Mouse (Mus musculus) ES-E14 (cell line): ENCODE measurements at regions not wholly inside any gene's neighbourhood (a gene's known extent, or its start where the extent isn't known, plus 50 kb on each side); places are given as distances from the start of the nearest gene placed in this dataset.

ENCODE experiments used
- DNase-seq: peaks from one replicate; pipeline ENCODE4 v3.0.0-alpha.2; 2013; ENCODE audit warnings: low read depth, low spot score
- H3K27ac ChIP-seq: 2 replicates; pipeline ENCODE4 v1.5.1; 2012; ENCODE audit warnings: low read depth, mild to moderate bottlenecking, low read length, moderate library complexity, mixed read lengths; ENCODE audit not compliant: poor library complexity, insufficient read depth, severe bottlenecking
- H3K36me3 ChIP-seq: 2 replicates; pipeline ENCODE4 v1.6.1; 2012; ENCODE audit warnings: mild to moderate bottlenecking, low read length, moderate library complexity, mixed read lengths; ENCODE audit not compliant: control insufficient read depth, poor library complexity, insufficient read depth, severe bottlenecking
- H3K4me1 ChIP-seq, 2 experiments: fragments of 150-350 bp in 1 of 2; sonication (generic) in 1 of 2; 2 replicates each; pipeline ENCODE4 v1.6.1; 2012; ENCODE audit warnings: low read length in 2 of 2, mild to moderate bottlenecking in 1 of 2, mixed read lengths in 1 of 2; ENCODE audit not compliant: control insufficient read depth in 2 of 2, insufficient read depth in 2 of 2, poor library complexity in 1 of 2
- H3K4me3 ChIP-seq, 2 experiments: fragments of 150-350 bp in 1 of 2; sonication (generic) in 1 of 2; 2 replicates each; pipeline ENCODE4 v1.5.1; 2012; ENCODE audit warnings: low read length in 2 of 2, low read depth in 1 of 2, mild to moderate bottlenecking in 1 of 2, mixed read lengths in 1 of 2; ENCODE audit not compliant: insufficient read depth in 1 of 2, poor library complexity in 1 of 2, severe bottlenecking in 1 of 2
- H3K9ac ChIP-seq: 2 replicates; pipeline ENCODE4 v1.6.1; 2012; ENCODE audit warnings: low read depth, mild to moderate bottlenecking, low read length, mixed read lengths; ENCODE audit not compliant: poor library complexity, insufficient read depth, severe bottlenecking
- H3K9me3 ChIP-seq: fragments of 150-350 bp; sonication (generic); 2 replicates; pipeline ENCODE4 v1.6.1; 2012; ENCODE audit warnings: low read depth, mild to moderate bottlenecking, low read length; ENCODE audit not compliant: control insufficient read depth, insufficient read depth
- CHD2 ChIP-seq: IDR thresholded peaks from 2 replicates; pipeline ENCODE4 v1.6.1; 2014; ENCODE audit warnings: mild to moderate bottlenecking, low read depth, low read length, inconsistent platforms
- HCFC1 ChIP-seq: IDR thresholded peaks from 2 replicates; pipeline ENCODE4 v1.6.1; 2012; ENCODE audit warnings: low read length, inconsistent platforms, borderline replicate concordance; ENCODE audit not compliant: insufficient read depth
- MAFK ChIP-seq: IDR thresholded peaks from 2 replicates; pipeline ENCODE4 v1.6.1; 2014; ENCODE audit warnings: mild to moderate bottlenecking, low read depth, low read length, inconsistent platforms; ENCODE audit not compliant: insufficient read depth
- ZC3H11A ChIP-seq: IDR thresholded peaks from 2 replicates; pipeline ENCODE4 v1.6.1; 2012; ENCODE audit warnings: low read depth, mild to moderate bottlenecking, inconsistent platforms, low read length, borderline replicate concordance
- ZNF384 ChIP-seq: IDR thresholded peaks from 2 replicates; pipeline ENCODE4 v1.6.1; 2012; ENCODE audit warnings: low read depth, low read length, inconsistent platforms
- in situ Hi-C, 2 experiments: fragments of 600-800 bp; cut with MboI; formaldehyde crosslinking; loops; one replicate each; pipeline ENCODE4 v1.15.1; 2025; ENCODE audit warnings: low sequenced_read_pairs in 2 of 2, inconsistent platforms in 1 of 2; ENCODE audit not compliant: unreplicated experiment in 2 of 2

DNA sequence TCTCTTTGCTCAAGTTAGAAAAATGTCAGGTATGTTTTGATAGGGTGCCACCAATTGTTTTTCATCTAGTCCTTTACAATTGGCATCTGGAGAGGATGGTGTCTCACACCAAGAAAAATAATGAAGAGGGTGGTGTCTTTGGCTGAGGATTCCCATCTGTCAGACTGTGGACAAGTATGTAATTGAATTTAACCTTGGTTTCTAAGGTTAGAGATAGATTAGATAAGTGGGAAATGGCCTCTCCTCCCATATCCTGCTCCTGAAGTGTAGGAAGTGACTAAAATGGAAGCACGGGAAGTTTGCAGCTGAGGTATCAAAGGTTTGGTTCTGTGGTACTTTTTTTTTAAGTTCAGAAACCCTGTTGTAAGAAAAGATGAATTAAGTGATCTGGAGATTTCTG, 98.0 kb upstream of the Emcn start:
- Histone ChIP-seq H3K4me3 (no peak overlapping the region), H3K4me1 (no peaks in the 10 kb centered on the region), H3K9ac (no peak overlapping the region), H3K27ac (no peak overlapping the region), H3K9me3 (no peaks in the 10 kb centered on the region), H3K36me3 (no peaks in the 10 kb centered on the region)
- in situ Hi-C loops: no loop called here
- no peak for DNase-seq
- no peak for TF ChIP-seq ZC3H11A
- no peak for TF ChIP-seq MAFK
- TF ChIP-seq HCFC1: no peak
- no peak for TF ChIP-seq ZNF384
- TF ChIP-seq CHD2: no peak

DNA sequence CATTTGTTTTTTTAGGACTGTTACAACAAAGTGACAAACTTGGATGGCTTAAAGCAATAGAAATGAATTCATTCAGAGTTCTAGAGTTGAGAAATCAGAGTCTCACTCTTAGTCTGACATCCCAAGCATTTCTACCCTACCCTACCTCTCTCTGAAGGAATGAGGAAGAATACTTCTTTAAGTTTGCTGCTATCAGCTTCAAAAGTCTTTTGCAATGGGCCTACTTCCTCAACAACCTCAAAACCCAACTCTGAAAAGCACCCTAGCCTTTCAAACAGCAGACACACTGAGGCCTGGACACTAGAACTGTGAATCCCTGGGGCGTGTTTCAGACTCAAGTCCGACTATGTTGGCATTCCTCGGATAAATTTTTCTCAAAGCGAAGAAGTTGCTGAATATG, 77.0 kb upstream of the Emcn start:
- in situ Hi-C loops: no loop called here
- H3K9ac ChIP-seq: no peak overlapping the region
- no peak for DNase-seq
- no peaks in the 10 kb centered on the region for H3K4me1 ChIP-seq
- H3K9me3 ChIP-seq: no peaks in the 10 kb centered on the region
- H3K27ac ChIP-seq: no peak overlapping the region
- H3K36me3 ChIP-seq: no peaks in the 10 kb centered on the region
- no peak overlapping the region for H3K4me3 ChIP-seq
- TF ChIP-seq ZC3H11A: no peak
- no peak for TF ChIP-seq CHD2
- TF ChIP-seq ZNF384: no peak
- TF ChIP-seq MAFK: no peak
- TF ChIP-seq HCFC1: no peak

DNA sequence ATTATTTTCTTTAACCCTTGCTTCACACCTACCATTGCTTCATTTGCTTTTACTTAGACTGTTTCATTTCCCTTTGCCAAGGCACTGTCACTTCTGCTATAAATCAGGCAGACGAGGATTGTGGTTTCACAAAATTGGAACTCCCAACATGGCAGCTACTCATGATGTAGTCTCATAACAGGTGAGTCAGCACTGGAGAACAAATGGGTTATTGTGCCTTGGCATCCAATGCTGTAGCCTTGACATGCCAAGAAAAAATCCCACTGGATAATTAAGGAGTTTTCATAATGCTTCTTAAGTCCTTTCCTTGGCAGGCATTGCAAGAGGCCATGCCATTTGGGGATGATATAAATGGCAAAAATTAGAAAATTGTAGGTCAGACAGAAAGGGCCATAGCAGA, 73.1 kb upstream of the Emcn start:
- no peak overlapping the region for H3K4me3 ChIP-seq
- no peak overlapping the region for H3K27ac ChIP-seq
- H3K9ac ChIP-seq: no peak overlapping the region
- no peak for TF ChIP-seq CHD2
- TF ChIP-seq HCFC1: no peak
- no peak for TF ChIP-seq ZNF384
- no peak for TF ChIP-seq ZC3H11A
- TF ChIP-seq MAFK: no peak
- H3K9me3 ChIP-seq: no peaks in the 10 kb centered on the region
- no peaks in the 10 kb centered on the region for H3K36me3 ChIP-seq
- no peaks in the 10 kb centered on the region for H3K4me1 ChIP-seq
- in situ Hi-C loops: no loop called here
- no peak for DNase-seq

DNA sequence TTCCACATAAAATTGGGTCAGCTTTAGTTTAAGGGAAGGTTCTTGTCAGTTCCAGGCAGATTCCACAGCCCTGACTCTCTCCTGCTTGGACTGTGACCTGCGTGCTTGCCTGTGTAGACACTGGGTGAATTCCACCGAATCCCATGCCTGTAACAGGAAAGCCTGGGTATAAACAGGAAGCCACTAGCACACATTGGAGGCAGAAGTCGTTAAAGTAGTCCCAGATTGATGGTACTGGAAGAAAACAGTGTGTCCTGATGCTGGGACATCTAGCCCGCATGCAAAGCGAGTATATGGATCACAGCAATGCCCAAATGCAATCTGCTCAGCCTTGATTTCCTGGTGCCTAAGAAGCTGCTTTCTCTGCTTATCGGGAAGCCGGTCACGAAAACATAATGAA, 65.4 kb upstream of the Emcn start:
- no peaks in the 10 kb centered on the region for H3K36me3 ChIP-seq
- no peak for DNase-seq
- TF ChIP-seq HCFC1: no peak
- no peak for TF ChIP-seq CHD2
- TF ChIP-seq ZC3H11A: no peak
- no peak for TF ChIP-seq MAFK
- no peak for TF ChIP-seq ZNF384
- no peak overlapping the region for H3K9ac ChIP-seq
- in situ Hi-C loops: no loop called here
- H3K4me3 ChIP-seq: no peak overlapping the region
- no peak overlapping the region for H3K27ac ChIP-seq
- peaks cover 3% of the 10 kb centered on the region; the same call in 1 of the 2 replicates for H3K9me3 ChIP-seq
- no peaks in the 10 kb centered on the region for H3K4me1 ChIP-seq

DNA sequence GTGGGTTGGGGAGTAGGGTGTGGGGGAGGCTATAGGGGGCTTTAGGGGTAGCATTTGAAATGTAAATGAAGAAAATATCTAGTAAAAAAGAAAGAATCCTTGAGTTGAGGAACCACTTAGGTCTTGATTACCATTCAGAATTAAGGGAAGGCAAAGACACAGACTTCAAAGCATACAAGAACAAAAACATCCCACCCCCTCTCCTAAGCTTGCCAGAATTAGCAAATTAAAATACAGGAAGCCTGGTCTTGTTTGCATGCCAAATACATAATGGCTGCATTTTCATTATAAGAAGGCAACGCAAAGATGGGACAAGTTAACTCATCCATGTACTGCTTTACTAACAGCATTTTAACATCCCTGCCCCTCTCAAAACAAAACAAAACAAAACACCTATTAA, 61.6 kb upstream of the Emcn start:
- Histone ChIP-seq H3K9me3 (peaks cover 6% of the 10 kb centered on the region; the same call in 1 of the 2 replicates), H3K9ac (no peak overlapping the region), H3K4me3 (no peak overlapping the region), H3K4me1 (no peaks in the 10 kb centered on the region), H3K36me3 (no peaks in the 10 kb centered on the region), H3K27ac (no peak overlapping the region)
- no peak for DNase-seq
- TF ChIP-seq ZNF384: no peak
- TF ChIP-seq CHD2: no peak
- TF ChIP-seq MAFK: no peak
- no peak for TF ChIP-seq HCFC1
- TF ChIP-seq ZC3H11A: no peak
- in situ Hi-C loops: no loop called here
